ENCODE assay signal across 19 mouse cellular contexts in the genomic region with DNA sequence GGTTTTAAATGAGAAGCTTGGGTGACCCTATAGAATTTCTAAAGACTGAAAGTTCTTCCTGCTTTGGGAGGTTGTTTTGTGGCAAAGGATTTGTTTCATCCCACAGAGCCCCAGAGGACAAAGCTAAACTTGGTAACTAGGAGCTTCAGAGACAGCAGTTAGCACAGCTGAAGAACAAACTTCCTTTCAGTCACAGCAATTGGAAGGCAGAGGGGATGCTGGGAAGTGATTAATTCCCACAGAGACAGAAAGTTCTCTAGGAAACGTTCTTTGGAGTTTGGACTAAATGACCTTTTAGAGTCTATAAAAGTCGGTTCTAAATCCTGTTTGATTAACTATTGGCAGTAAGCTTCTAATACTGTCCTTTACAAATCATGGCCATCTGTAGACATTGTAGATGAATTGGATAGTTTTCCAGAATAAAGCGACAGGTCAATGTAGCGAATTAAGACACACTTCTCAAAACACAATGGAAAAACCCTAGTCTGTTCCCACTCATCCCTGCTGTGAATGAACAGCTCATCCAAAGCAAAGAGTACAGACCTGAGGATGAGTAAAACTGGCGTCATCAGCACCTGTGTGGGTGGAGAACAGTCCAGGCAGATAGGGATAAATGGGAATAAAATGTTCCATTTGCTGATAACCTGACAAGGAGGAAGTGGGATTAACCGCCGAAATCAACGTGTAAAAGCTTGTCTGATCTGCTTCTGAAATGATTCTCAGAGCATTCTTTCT. TPM values are rescaled to one million over a fixed set of nuclear protein-coding genes. Genes with fewer than 3 reads are reported as not detected.
DNase-seq lines count a peak whose midpoint lies in the region; ATAC-seq and TF ChIP-seq lines count a peak whose summit lies in the region.
"Had no signal": no experiment of that assay in that cellular context is flagged by ENCODE, and none has a peak within 500 bp of the region (broad histone marks: within the 10 kb centered on the region; RNA-seq: fewer than 3 reads in every experiment).

No protein-coding gene starts in this region.

- no peak for TF ChIP-seq POLR2A in kidney, adult 2 months (IDR thresholded peaks at IDR 0.05; ENCODE audit: low read depth, low read length)

- no peaks in the 10 kb centered on the region for H3K36me3 ChIP-seq in kidney, adult 2 months (ENCODE audit: control insufficient read depth, insufficient read depth, low read length)
- no peaks in the 10 kb centered on the region for H3K36me3 ChIP-seq in kidney, embryonic 15.5 days
- no peaks in the 10 kb centered on the region for H3K36me3 ChIP-seq in midbrain, postnatal 0 days (ENCODE audit: insufficient read depth, low read length)
- no peaks in the 10 kb centered on the region for H3K36me3 ChIP-seq in midbrain, embryonic 16.5 days (ENCODE audit: control insufficient read depth, insufficient read depth, low read length)
- 0 out of 2 replicates have a peak, but pooled peaks cover 7% of the 10 kb centered on the region for H3K36me3 ChIP-seq in forebrain, embryonic 13.5 days (ENCODE audit: poor library complexity, severe bottlenecking)
- H3K36me3 ChIP-seq: heart, embryonic 10.5 days; lung, embryonic 15.5 days; neural tube, embryonic 12.5 days had no signal

- no peaks in the 10 kb centered on the region; the same call in 1 of the 2 replicates for H3K4me1 ChIP-seq in kidney, adult 2 months (ENCODE audit: control insufficient read depth, insufficient read depth, low read length)
- H3K4me1 ChIP-seq in kidney, embryonic 15.5 days: no peaks in the 10 kb centered on the region
- no peaks in the 10 kb centered on the region for H3K4me1 ChIP-seq in midbrain, postnatal 0 days (ENCODE audit: insufficient read depth, low read length)
- peaks cover 4% of the 10 kb centered on the region; the same call in 1 of the 2 replicates for H3K4me1 ChIP-seq in midbrain, embryonic 16.5 days (ENCODE audit: control insufficient read depth, insufficient read depth, low read length)
- peaks cover 4% of the 10 kb centered on the region for H3K4me1 ChIP-seq in forebrain, embryonic 13.5 days
- H3K4me1 ChIP-seq: heart, embryonic 10.5 days; lung, embryonic 15.5 days; neural tube, embryonic 12.5 days had no signal

- intact Hi-C loops in left cerebral cortex, postnatal 36 days (cut with DNase I): no loop called here

- peak; percentile 64 to 78 for DNase-seq in cerebellum, adult 18-20 months
- DNase-seq in cerebellum, postnatal 10 days: no peak
- peak; percentile 51 for DNase-seq in kidney, adult 2 months
- no peak for DNase-seq in midbrain, postnatal 0 days (ENCODE audit: low spot score)
- DNase-seq in left cerebral cortex, postnatal 36 days (ENCODE audit: low spot score in 2 of 2): peak; percentile 49 to 62
- DNase-seq: adrenal gland, postnatal 36 days; heart, postnatal 14 days; thymus, postnatal 36 days had no signal

- no peaks in the 10 kb centered on the region for H3K9me3 ChIP-seq in kidney, embryonic 15.5 days (replicated peaks)
- no peaks in the 10 kb centered on the region for H3K9me3 ChIP-seq in midbrain, postnatal 0 days (ENCODE audit: low read length)
- H3K9me3 ChIP-seq in midbrain, embryonic 16.5 days (replicated peaks; ENCODE audit: control insufficient read depth, low read length, poor library complexity, severe bottlenecking): no peaks in the 10 kb centered on the region
- H3K9me3 ChIP-seq in forebrain, embryonic 13.5 days (replicated peaks): no peaks in the 10 kb centered on the region
- H3K9me3 ChIP-seq: forebrain, embryonic 15.5 days; heart, embryonic 10.5 days; lung, embryonic 15.5 days; neural tube, embryonic 12.5 days had no signal

- no peak for TF ChIP-seq CTCF in kidney, adult 2 months (conservative IDR thresholded peaks at IDR 0.05; ENCODE audit: insufficient read depth, insufficient read length, low read depth, low read length)
- no peak for TF ChIP-seq CTCF in midbrain, postnatal 0 days (IDR thresholded peaks at IDR 0.05)

- no peak for ATAC-seq in kidney, embryonic 15.5 days (replicated peaks; ENCODE audit: low FRiP score)
- no peak for ATAC-seq in midbrain, postnatal 0 days (ENCODE audit: low FRiP score)
- ATAC-seq in midbrain, embryonic 16.5 days: no peak
- ATAC-seq in forebrain, embryonic 13.5 days: no peak
- ATAC-seq: activated CD4-positive, CD25-positive, alpha-beta regulatory T cell, adult 4 months; forebrain, embryonic 15.5 days; hindbrain, embryonic 16.5 days had no signal

- no peaks in the 10 kb centered on the region for H3K27me3 ChIP-seq in kidney, adult 2 months (replicated peaks; ENCODE audit: control insufficient read depth, insufficient read depth, low read length)
- H3K27me3 ChIP-seq in kidney, embryonic 15.5 days: no peaks in the 10 kb centered on the region
- H3K27me3 ChIP-seq in midbrain, postnatal 0 days (ENCODE audit: insufficient read depth, low read length): no peaks in the 10 kb centered on the region
- H3K27me3 ChIP-seq in midbrain, embryonic 16.5 days (ENCODE audit: control insufficient read depth, insufficient read depth, low read depth, low read length): no peaks in the 10 kb centered on the region
- H3K27me3 ChIP-seq in forebrain, embryonic 13.5 days: no peaks in the 10 kb centered on the region
- H3K27me3 ChIP-seq: CH12.LX; forebrain, embryonic 15.5 days; lung, embryonic 15.5 days; neural tube, embryonic 12.5 days had no signal

- no peak overlapping the region for H3K4me3 ChIP-seq in kidney, adult 2 months (ENCODE audit: insufficient read depth, low read depth, low read length)
- no peak overlapping the region for H3K4me3 ChIP-seq in kidney, embryonic 15.5 days (replicated peaks)
- H3K4me3 ChIP-seq in midbrain, postnatal 0 days (ENCODE audit: low read depth, low read length): no peak overlapping the region
- H3K4me3 ChIP-seq in midbrain, embryonic 16.5 days (ENCODE audit: low read depth, low read length): no peak overlapping the region
- no peak overlapping the region for H3K4me3 ChIP-seq in forebrain, embryonic 13.5 days
- H3K4me3 ChIP-seq: forebrain, embryonic 15.5 days; heart, embryonic 10.5 days; lung, embryonic 15.5 days; neural tube, embryonic 12.5 days had no signal

- no peak overlapping the region for H3K9ac ChIP-seq in kidney, embryonic 15.5 days
- no peak overlapping the region for H3K9ac ChIP-seq in midbrain, postnatal 0 days (replicated peaks; ENCODE audit: low read length, poor library complexity, severe bottlenecking)
- H3K9ac ChIP-seq in midbrain, embryonic 16.5 days (ENCODE audit: low read depth, low read length): no peak overlapping the region
- no peak overlapping the region for H3K9ac ChIP-seq in forebrain, embryonic 13.5 days
- H3K9ac ChIP-seq: forebrain, embryonic 15.5 days; lung, embryonic 15.5 days; neural tube, embryonic 12.5 days had no signal

- 69% methylated on average over 8 of the region's 8 CpGs for WGBS in kidney, adult 2 months
- 72% methylated on average over 8 of the region's 8 CpGs for WGBS in kidney, embryonic 15.5 days
- WGBS in midbrain, postnatal 0 days: 53% methylated on average over 8 of the region's 8 CpGs
- WGBS in midbrain, embryonic 16.5 days: 51% methylated on average over 8 of the region's 8 CpGs
- WGBS in forebrain, embryonic 13.5 days: 65% methylated on average over 8 of the region's 8 CpGs

- H3K27ac ChIP-seq in kidney, adult 2 months (ENCODE audit: insufficient read depth, low read depth, low read length): no peak overlapping the region
- no peak overlapping the region for H3K27ac ChIP-seq in kidney, embryonic 15.5 days
- peak overlapping the region; percentile 18; the same call in 1 of the 2 replicates for H3K27ac ChIP-seq in midbrain, postnatal 0 days (ENCODE audit: low read depth, low read length)
- H3K27ac ChIP-seq in midbrain, embryonic 16.5 days (ENCODE audit: low read length): no peak overlapping the region
- H3K27ac ChIP-seq in forebrain, embryonic 13.5 days: no peak overlapping the region
- H3K27ac ChIP-seq: forebrain, embryonic 15.5 days; heart, embryonic 10.5 days; lung, embryonic 15.5 days; neural tube, embryonic 12.5 days had no signal

- no peak overlapping the region for H3K4me2 ChIP-seq in kidney, embryonic 15.5 days
- H3K4me2 ChIP-seq in midbrain, postnatal 0 days (ENCODE audit: low read depth, low read length, poor library complexity, severe bottlenecking): no peak overlapping the region
- no peak overlapping the region for H3K4me2 ChIP-seq in midbrain, embryonic 16.5 days (ENCODE audit: low read length)
- no peak overlapping the region for H3K4me2 ChIP-seq in forebrain, embryonic 13.5 days
- H3K4me2 ChIP-seq: forebrain, embryonic 15.5 days; lung, embryonic 15.5 days; neural tube, embryonic 12.5 days had no signal

RNA-seq across cellular contexts. Expression of a gene that starts 58.6 kb away (rescaled TPM):
- polyA plus RNA-seq in kidney, adult 2 months (2012; rRNA removed): 15.8 and 18.5 TPM in 2 replicates
- 75.0 and 80.8 TPM in 2 replicates for polyA plus RNA-seq in kidney, embryonic 15.5 days (2015; fragmentation: Nextera tagmentation; extraction: Ambion mirVana)
- total RNA-seq in midbrain, postnatal 0 days (2014; rRNA removed): 974 and 976 TPM in 2 replicates
- 1,518 and 1,519 TPM in 2 replicates for polyA plus RNA-seq in midbrain, postnatal 0 days (2015; fragmentation: Nextera tagmentation; extraction: Ambion mirVana)
- 930 and 1,054 TPM in 2 replicates for polyA plus RNA-seq in midbrain, embryonic 16.5 days (2015; fragmentation: Nextera tagmentation; extraction: Ambion mirVana)
- total RNA-seq in left cerebral cortex, postnatal 36 days (2021): 1,000 to 10,000 TPM; 2,160 to 2,285 TPM
- polyA plus RNA-seq in forebrain, embryonic 13.5 days (2015; fragmentation: Nextera tagmentation; extraction: Ambion mirVana): 389 and 392 TPM in 2 replicates
- total RNA-seq: megakaryocyte progenitor cell, adult 5-6 weeks had no signal

Comparison
In these comparisons a context has a peak if more than half of its experiments do, and no peak if none do; other contexts are left out.
1. DNase-seq: peak in cerebellum, adult 18-20 months (2 of 2), kidney, adult 2 months (single experiment) and left cerebral cortex, postnatal 36 days (2 of 2); none in cerebellum, postnatal 10 days (0 of 2) and midbrain, postnatal 0 days (single experiment).